Mouse (Mus musculus): Measurements from ENCODE around the gene Gm10272. TPM values are rescaled to one million over a fixed set of nuclear protein-coding genes. Genes with fewer than 3 reads are reported as not detected.
"Not testable (repeated sequence)": the region's sequence is repeated elsewhere in the genome, so short reads cannot be mapped to it uniquely, and the experiment has no call there.

Gene Gm10272
- total and polyA plus RNA-seq, 3 experiments: not detected

DNA sequence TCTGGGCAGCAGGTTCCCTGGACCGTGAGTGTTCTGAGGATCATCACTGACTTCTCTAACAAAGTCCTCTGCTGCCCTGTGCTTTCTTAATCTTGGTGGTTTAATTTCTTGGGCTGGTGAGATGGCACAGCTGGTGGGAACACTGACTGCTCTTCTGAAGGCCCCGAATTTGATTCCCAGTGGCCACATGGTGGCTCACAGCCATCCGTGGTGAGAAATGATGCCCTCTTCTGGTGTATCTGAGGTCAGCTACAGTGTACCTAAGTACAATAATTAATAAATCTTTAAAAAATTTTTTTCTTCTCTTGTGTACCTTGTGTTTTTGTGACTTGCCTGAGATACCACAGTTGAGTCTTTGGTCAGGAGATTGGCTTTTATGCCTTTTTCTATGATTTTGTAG, 45.9 kb downstream of the Gm10272 start:
- H3K27me3 ChIP-seq (ENCODE audit: control insufficient read depth in 1 of 2, insufficient read depth in 2 of 2, low read length in 2 of 2); H3K4me3 ChIP-seq (ENCODE audit: control insufficient read depth in 1 of 2, insufficient read depth in 1 of 2, low read depth in 2 of 2, low read length in 2 of 2); H3K9ac ChIP-seq (ENCODE audit: control insufficient read depth, low read depth, low read length, poor library complexity, severe bottlenecking); H3K79me2 ChIP-seq (ENCODE audit: control insufficient read depth, insufficient read depth, low read length, poor library complexity); H3K36me3 ChIP-seq (ENCODE audit: control insufficient read depth in 1 of 2, insufficient read depth in 2 of 2, low read length in 2 of 2); H3K9me3 ChIP-seq (replicated peaks; ENCODE audit: insufficient read depth, low read length); H3K4me1 ChIP-seq (ENCODE audit: control insufficient read depth in 1 of 2, insufficient read depth in 2 of 2, low read length in 2 of 2); H3K27ac ChIP-seq (ENCODE audit: control insufficient read depth, low read depth, low read length): not testable (repeated sequence)
- DNase-seq (ENCODE audit: low read depth, low spot score): peak; percentile 44
- TF ChIP-seq SMC3 (IDR thresholded peaks at IDR 0.05; ENCODE audit: low read depth, low read length) (peak; percentile 65), MYC (IDR thresholded peaks at IDR 0.05; ENCODE audit: low read depth, low read length) (0 out of 2 replicates have a peak, but pooled peaks have one; percentile 33), RAD21 (IDR thresholded peaks at IDR 0.05; ENCODE audit: low read depth, low read length) (peak; percentile 22), CTCF (IDR thresholded peaks at IDR 0.05 in 2 of 3, conservative IDR thresholded peaks at IDR 0.05 in 1 of 3; ENCODE audit: control insufficient read depth in 1 of 3, insufficient read depth in 1 of 3, low read depth in 2 of 3, low read length in 3 of 3, poor library complexity in 1 of 3, severe bottlenecking in 1 of 3) (peak; percentile 13 to 68 (median 56); a peak in 5 of 6 replicates), ZC3H11A (IDR thresholded peaks at IDR 0.05; ENCODE audit: low read depth, low read length) (peak; percentile 36)

DNA sequence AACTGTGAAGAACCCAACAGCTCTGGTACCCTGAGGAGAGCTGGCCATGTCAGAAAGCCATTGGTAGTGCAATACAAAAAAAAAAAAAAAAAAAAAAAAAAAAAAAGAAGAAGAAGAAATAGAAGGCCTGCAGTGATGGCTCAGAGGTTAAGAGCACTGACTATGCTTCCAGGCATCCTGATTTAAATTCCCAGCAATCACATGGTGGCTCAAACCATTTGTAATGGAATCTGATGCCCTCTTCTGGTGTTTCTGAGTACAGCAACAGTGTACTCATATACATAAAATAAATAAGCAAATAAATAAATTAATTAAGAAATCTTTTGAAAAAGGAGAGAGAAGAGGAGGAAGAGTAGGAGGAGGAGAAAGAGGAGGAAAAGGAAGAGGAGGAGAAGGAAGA, 47.0 kb downstream of the Gm10272 start:
- no peak overlapping the region for H3K9ac ChIP-seq (ENCODE audit: control insufficient read depth, low read depth, low read length, poor library complexity, severe bottlenecking)
- H3K4me1 ChIP-seq (ENCODE audit: control insufficient read depth in 1 of 2, insufficient read depth in 2 of 2, low read length in 2 of 2): no peaks in the 10 kb centered on the region
- H3K27me3 ChIP-seq (ENCODE audit: control insufficient read depth in 1 of 2, insufficient read depth in 2 of 2, low read length in 2 of 2): peaks cover 0 to 5% of the 10 kb centered on the region in 2 experiments; a peak in 3 of 4 replicates
- no peak overlapping the region for H3K4me3 ChIP-seq (ENCODE audit: control insufficient read depth in 1 of 2, insufficient read depth in 1 of 2, low read depth in 2 of 2, low read length in 2 of 2)
- no peaks in the 10 kb centered on the region for H3K9me3 ChIP-seq (replicated peaks; ENCODE audit: insufficient read depth, low read length)
- H3K36me3 ChIP-seq (ENCODE audit: control insufficient read depth in 1 of 2, insufficient read depth in 2 of 2, low read length in 2 of 2): no peaks in the 10 kb centered on the region
- TF ChIP-seq E2F4 (IDR thresholded peaks at IDR 0.05; ENCODE audit: borderline replicate concordance, low read depth, low read length) (no peak), ZNF384 (IDR thresholded peaks at IDR 0.05; ENCODE audit: low read depth, low read length) (0 out of 2 replicates have a peak, but pooled peaks have one; percentile 20), GATA1 (IDR thresholded peaks at IDR 0.05; ENCODE audit: low read depth, low read length) (no peak), MEF2A (IDR thresholded peaks at IDR 0.05; ENCODE audit: extremely low read depth, insufficient replicate concordance, low read depth, low read length, poor library complexity, severe bottlenecking) (no peak), CTCF (IDR thresholded peaks at IDR 0.05 in 2 of 3, conservative IDR thresholded peaks at IDR 0.05 in 1 of 3; ENCODE audit: control insufficient read depth in 1 of 3, insufficient read depth in 1 of 3, low read depth in 2 of 3, low read length in 3 of 3, poor library complexity in 1 of 3, severe bottlenecking in 1 of 3) (peak; percentile 2 to 50 (median 12); a peak in 3 of 6 replicates), SMC3 (IDR thresholded peaks at IDR 0.05; ENCODE audit: low read depth, low read length) (peak; percentile 59), TAL1 (IDR thresholded peaks at IDR 0.05; ENCODE audit: low read length) (no peak), KAT2A (conservative IDR thresholded peaks at IDR 0.05; ENCODE audit: low read depth, low read length) (no peak), ZMIZ1 (IDR thresholded peaks at IDR 0.05; ENCODE audit: low read depth, low read length) (no peak), GABPA (IDR thresholded peaks at IDR 0.05; ENCODE audit: low read depth, low read length) (no peak), TCF12 (IDR thresholded peaks at IDR 0.05; ENCODE audit: low read depth, low read length) (no peak), RAD21 (IDR thresholded peaks at IDR 0.05; ENCODE audit: low read depth, low read length) (peak; percentile 63), TBP (IDR thresholded peaks at IDR 0.05; ENCODE audit: low read depth, low read length) (no peak), POLR2AphosphoS5 (IDR thresholded peaks at IDR 0.05; ENCODE audit: borderline replicate concordance, low read depth, low read length) (no peak), MAFK (IDR thresholded peaks at IDR 0.05; ENCODE audit: borderline replicate concordance, low read depth, low read length) (no peak), ETS1 (IDR thresholded peaks at IDR 0.05; ENCODE audit: low read depth, low read length) (no peak), USF1 (IDR thresholded peaks at IDR 0.05; ENCODE audit: low read depth, low read length) (0 out of 2 replicates have a peak, but pooled peaks have one; percentile 18), ZKSCAN1 (IDR thresholded peaks at IDR 0.05; ENCODE audit: low read depth, low read length) (no peak), NELFE (IDR thresholded peaks at IDR 0.05; ENCODE audit: low read depth, low read length) (no peak), UBTF (IDR thresholded peaks at IDR 0.05; ENCODE audit: borderline replicate concordance, insufficient read depth, low read depth, low read length) (no peak), ZC3H11A (IDR thresholded peaks at IDR 0.05; ENCODE audit: low read depth, low read length) (peak; percentile 60)
- no peak overlapping the region for H3K27ac ChIP-seq (ENCODE audit: control insufficient read depth, low read depth, low read length)
- H3K79me2 ChIP-seq (ENCODE audit: control insufficient read depth, insufficient read depth, low read length, poor library complexity): no peaks in the 10 kb centered on the region
- DNase-seq (ENCODE audit: low read depth, low spot score): peak; percentile 30
